Mouse (Mus musculus) kidney, adult 2 months (tissue): ENCODE results near the gene Ambra1. TPM values are rescaled to one million over a fixed set of nuclear protein-coding genes. Genes with fewer than 3 reads are reported as not detected.
"Not testable (repeated sequence)": the region's sequence is repeated elsewhere in the genome, so short reads cannot be mapped to it uniquely, and the experiment has no call there.

Experiments used
- DNase-seq: peaks from one replicate; pipeline ENCODE4 v3.0.0; 2021
- H3K27ac ChIP-seq: fragments of 200-500 bp; 2 replicates; pipeline ENCODE4 v1.5.1; 2012; ENCODE audit warnings: low read depth, low read length, control low read depth, inconsistent platforms; ENCODE audit not compliant: insufficient read depth
- H3K27me3 ChIP-seq: fragments of 200-500 bp; replicated peaks from 2 replicates; pipeline ENCODE4 v1.6.1; 2012; ENCODE audit warnings: mild to moderate bottlenecking, moderate library complexity, low read length, inconsistent platforms; ENCODE audit not compliant: control insufficient read depth, insufficient read depth
- H3K36me3 ChIP-seq: fragments of 200-500 bp; 2 replicates; pipeline ENCODE4 v1.6.1; 2012; ENCODE audit warnings: mild to moderate bottlenecking, moderate library complexity, low read length, inconsistent platforms; ENCODE audit not compliant: control insufficient read depth, insufficient read depth
- H3K4me1 ChIP-seq: fragments of 200-500 bp; 2 replicates; pipeline ENCODE4 v1.6.1; 2011; ENCODE audit warnings: low read length; ENCODE audit not compliant: control insufficient read depth, insufficient read depth
- H3K4me3 ChIP-seq: fragments of 200-500 bp; 2 replicates; pipeline ENCODE4 v1.5.1; 2011; ENCODE audit warnings: mild to moderate bottlenecking, low read depth, low read length, control low read depth; ENCODE audit not compliant: insufficient read depth
- CTCF ChIP-seq: fragments of 200-500 bp; conservative IDR thresholded peaks from 2 replicates; pipeline ENCODE4 v1.5.1; 2011; ENCODE audit warnings: low read depth, mild to moderate bottlenecking, control low read depth, low read length, moderate library complexity, mixed read lengths; ENCODE audit not compliant: insufficient read depth, insufficient read length
- POLR2A ChIP-seq: fragments of 200-500 bp; IDR thresholded peaks from one replicate; pipeline ENCODE4 v1.6.1; 2011; ENCODE audit warnings: low read depth, low read length, control low read depth
- WGBS: fragments of 180-500 bp; shearing (Covaris S2); methylation state at CpG from one replicate; pipeline ENCODE4 v1.1.7; 2018; 5-methylcytosine and 5-hydroxymethylcytosine counted together
- polyA plus RNA-seq: library from polyadenylated mRNA; depleted of rRNA; stranded (reverse); fragments of >200 nt; gene quantifications from 2 replicates; pipeline ENCODE4 v1.2.3, GENCODE M21; 2012

The Ambra1 gene
- polyA plus RNA-seq, 1 experiment, result 34.5 TPM

DNA sequence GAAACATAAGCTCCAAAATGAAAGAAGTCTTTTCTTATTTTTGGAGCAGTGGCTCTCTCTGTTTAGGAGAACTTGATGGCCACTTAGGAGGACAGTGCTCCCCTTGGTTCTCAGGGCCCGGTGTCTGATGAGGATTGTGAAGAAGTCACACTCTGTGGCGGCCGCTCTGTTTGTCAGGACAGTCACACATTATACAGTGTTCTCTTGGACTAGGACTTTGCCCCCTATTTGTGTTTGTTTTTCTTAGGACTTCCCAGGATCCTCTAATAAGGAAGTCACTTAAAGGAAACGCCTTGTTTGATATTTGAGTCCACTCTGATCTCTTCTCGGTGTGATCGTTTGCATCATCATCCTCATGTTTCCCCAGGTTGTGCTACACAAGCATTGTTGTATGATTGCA is 11.7 kb upstream of the Ambra1 start:
- Histone ChIP-seq H3K27ac (peak overlapping the region; percentile 91), H3K36me3 (no peaks in the 10 kb centered on the region; the same call in 1 of the 2 replicates), H3K4me1 (peaks cover 12% of the 10 kb centered on the region; the same call in 1 of the 2 replicates), H3K27me3 (no peaks in the 10 kb centered on the region), H3K4me3 (peak overlapping the region; percentile 23; the same call in 1 of the 2 replicates)
- 50% methylated on average over 6 of the region's 6 CpGs for WGBS
- TF ChIP-seq POLR2A (no peak), CTCF (no peak)
- DNase-seq, result peak; percentile 84

DNA sequence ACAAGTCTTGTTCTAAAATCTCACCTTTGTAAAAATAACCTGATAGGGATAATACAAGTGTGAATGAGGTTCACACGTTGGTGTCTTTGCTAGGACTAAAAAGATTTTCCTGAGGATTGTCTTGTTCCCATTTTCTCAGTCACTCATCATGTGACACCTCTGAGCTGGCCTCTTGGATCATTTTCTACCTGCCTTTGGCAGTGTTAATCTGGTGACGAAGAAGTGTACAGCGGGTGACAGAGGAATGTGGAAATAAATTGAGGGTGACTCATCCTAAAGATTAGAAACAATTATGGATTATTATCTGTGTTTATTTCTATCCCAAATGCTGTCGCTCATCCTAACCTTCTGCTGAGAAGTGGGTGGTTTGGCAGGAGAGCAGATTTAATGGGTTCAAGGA is 6.6 kb upstream of the Ambra1 start:
- H3K36me3 ChIP-seq, result no peaks in the 10 kb centered on the region
- TF ChIP-seq POLR2A (no peak), CTCF (no peak)
- H3K27me3 ChIP-seq, result no peaks in the 10 kb centered on the region
- no peak overlapping the region for H3K4me3 ChIP-seq
- WGBS, result 78% methylated on average over 4 of the region's 4 CpGs
- H3K27ac ChIP-seq, result no peak overlapping the region
- no peak for DNase-seq
- H3K4me1 ChIP-seq, result peaks cover 7% of the 10 kb centered on the region; the same call in 1 of the 2 replicates

DNA sequence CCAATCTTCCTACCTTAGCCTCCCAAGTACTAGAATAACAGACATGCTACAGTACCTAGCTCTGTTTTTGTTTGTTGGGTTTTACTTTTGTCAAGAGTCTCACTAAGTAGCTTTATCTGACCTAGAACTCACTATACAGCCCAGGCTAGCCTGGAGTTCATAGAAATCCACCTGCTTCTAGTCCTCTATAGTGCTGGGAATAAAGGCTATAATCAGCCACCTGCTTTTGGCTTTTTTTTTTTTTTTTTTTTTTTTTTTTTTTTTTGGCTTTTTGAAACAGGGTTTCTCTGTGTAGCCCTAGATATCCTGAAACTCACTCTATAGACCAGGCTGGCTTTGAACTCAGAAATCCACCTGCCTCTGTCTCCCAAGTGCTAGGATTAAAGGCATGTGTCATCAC is 6.0 kb upstream of the Ambra1 start:
- H3K4me1 ChIP-seq, result peaks cover under 1% of the 10 kb centered on the region; the same call in 1 of the 2 replicates
- DNase-seq, result no peak
- TF ChIP-seq CTCF (no peak), POLR2A (no peak)
- H3K36me3 ChIP-seq, result no peaks in the 10 kb centered on the region
- no peaks in the 10 kb centered on the region for H3K27me3 ChIP-seq
- no peak overlapping the region for H3K4me3 ChIP-seq
- no peak overlapping the region for H3K27ac ChIP-seq

DNA sequence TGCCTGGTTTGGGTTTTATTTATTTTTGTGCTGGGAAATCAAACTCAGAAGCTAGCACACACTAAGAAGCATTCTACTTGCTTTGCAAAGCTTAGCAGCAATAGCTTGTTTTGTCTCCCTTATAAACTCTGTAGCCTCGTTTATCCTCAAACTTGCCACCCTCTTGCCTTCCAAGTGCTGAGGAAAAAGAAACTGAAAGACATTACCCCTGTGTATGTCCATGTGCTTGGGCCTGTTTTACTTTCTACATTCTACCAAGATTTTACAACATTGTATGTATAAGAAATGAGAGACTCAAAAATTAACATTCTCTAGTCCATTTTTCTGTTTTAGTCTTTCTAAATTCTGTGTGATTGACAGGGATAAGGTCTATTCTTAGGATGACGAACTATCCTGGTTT is 5.2 kb upstream of the Ambra1 start:
- Histone ChIP-seq H3K4me1 (no peaks in the 10 kb centered on the region), H3K4me3 (no peak overlapping the region), H3K36me3 (no peaks in the 10 kb centered on the region), H3K27me3 (no peaks in the 10 kb centered on the region), H3K27ac (no peak overlapping the region)
- no peak for TF ChIP-seq POLR2A
- TF ChIP-seq CTCF, result no peak
- DNase-seq, result no peak
- 62% methylated on average over 2 of the region's 2 CpGs for WGBS

DNA sequence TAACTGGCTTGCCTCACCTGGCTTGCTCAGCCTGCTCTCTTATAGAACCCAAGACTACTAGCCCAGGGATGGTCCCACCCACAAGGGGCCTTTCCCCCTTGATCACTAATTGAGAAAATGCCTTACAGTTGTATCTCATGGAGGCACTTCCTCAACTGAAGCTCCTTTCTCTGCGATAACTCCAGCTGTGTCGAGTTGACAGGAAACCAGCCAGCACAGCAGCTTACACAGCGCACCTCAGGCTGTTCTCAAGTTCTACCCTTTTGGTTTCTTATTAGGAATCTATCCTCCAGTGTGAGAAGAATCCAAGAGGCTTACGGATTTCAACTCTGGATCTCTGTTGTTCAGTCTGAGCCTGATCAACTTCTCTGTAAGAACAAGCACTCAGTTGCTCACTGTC is 4.5 kb upstream of the Ambra1 start:
- H3K27me3 ChIP-seq, H3K36me3 ChIP-seq, H3K4me3 ChIP-seq, H3K4me1 ChIP-seq, H3K27ac ChIP-seq, DNase-seq: not testable (repeated sequence)
- 48% methylated on average over 4 of the region's 4 CpGs for WGBS

DNA sequence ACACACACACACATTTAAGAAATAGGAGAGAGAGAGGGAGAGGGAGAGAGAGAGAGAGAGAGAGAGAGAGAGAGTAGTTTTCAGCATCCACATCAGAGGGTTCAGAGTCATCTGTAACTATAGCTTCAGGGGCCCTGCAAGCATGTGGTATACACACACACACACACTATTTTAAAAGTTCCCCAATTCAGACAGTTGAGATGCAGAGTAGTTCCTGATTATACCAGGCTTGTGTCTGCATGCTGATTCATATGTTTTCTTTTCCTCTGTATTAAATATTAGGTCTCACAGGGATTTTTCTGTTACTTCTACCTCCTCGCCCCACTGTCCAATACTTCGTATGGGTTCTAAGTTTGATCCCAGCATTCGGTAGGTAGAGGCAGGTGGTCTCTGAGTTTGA is 2.9 kb upstream of the Ambra1 start:
- Histone ChIP-seq H3K27ac (no peak overlapping the region), H3K4me3 (no peak overlapping the region), H3K36me3 (no peaks in the 10 kb centered on the region), H3K27me3 (no peaks in the 10 kb centered on the region), H3K4me1 (no peaks in the 10 kb centered on the region; the same call in 1 of the 2 replicates)
- 90% methylated on average over 3 of the region's 3 CpGs for WGBS
- no peak for DNase-seq
- TF ChIP-seq CTCF (no peak), POLR2A (no peak)

DNA sequence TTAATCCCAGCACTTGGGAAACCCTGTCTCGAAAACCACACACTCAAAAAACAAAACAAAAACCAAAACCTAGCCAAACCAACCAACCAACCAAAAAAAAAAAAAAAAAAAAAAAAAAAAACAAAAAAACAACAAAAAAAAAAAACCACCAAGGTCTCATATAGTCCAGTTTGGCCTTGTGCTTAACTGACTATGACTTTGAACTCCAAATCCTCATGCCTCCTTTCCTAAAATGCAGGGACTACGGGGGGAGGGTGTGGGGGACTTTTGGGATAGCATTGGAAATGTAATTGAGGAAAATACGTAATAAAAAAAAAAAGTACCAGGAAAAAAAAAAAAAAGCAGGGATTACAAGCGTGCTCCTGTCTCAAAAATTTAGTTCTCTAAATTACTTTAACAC is 363 bp upstream of the Ambra1 start:
- no peak overlapping the region for H3K4me3 ChIP-seq
- TF ChIP-seq CTCF (no peak), POLR2A (no peak)
- no peaks in the 10 kb centered on the region; the same call in 1 of the 2 replicates for H3K4me1 ChIP-seq
- 13% methylated on average over 4 of the region's 4 CpGs for WGBS
- no peaks in the 10 kb centered on the region for H3K27me3 ChIP-seq
- H3K27ac ChIP-seq, result no peak overlapping the region
- no peaks in the 10 kb centered on the region for H3K36me3 ChIP-seq
- no peak for DNase-seq

DNA sequence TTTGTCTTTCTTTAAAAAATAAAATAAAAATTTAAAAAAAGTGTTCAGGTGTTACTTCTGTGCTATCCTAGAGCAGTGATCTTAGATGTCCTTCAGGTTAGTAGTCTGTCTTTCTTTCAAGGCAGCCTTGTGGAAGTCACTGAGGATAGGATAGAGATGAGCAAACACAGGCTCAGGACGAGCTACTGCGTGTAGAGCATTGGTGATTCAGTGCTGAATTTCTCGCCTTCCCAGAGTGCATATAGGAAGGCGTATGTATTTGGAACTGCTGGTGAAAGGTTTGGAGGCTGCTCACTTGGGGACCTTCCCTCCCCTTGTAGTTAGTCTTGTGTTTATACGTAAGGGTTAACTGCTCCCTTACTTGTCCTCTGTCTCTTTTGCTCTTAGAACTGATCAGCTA is 5.3 kb downstream of the Ambra1 start:
- DNase-seq, result no peak
- Histone ChIP-seq H3K36me3 (no peaks in the 10 kb centered on the region), H3K27me3 (no peaks in the 10 kb centered on the region), H3K4me1 (no peaks in the 10 kb centered on the region; the same call in 1 of the 2 replicates), H3K27ac (no peak overlapping the region), H3K4me3 (no peak overlapping the region)
- TF ChIP-seq CTCF (no peak), POLR2A (no peak)
- WGBS, result 91% methylated on average over 5 of the region's 5 CpGs
